Comparison of ENCODE assay signal across 8 mouse cellular contexts in genomic region chr4:133093481-133094033, GRCm38 (mm10). TPM values are rescaled to one million over a fixed set of nuclear protein-coding genes. Genes with fewer than 3 reads are reported as not detected.
A peak's percentile ranks its signal among the peaks of the same experiment; 100 is the strongest.
DNase-seq lines count a peak whose midpoint lies in the region; ATAC-seq and TF ChIP-seq lines count a peak whose summit lies in the region.

No protein-coding gene starts in this region.

- no peaks in the 10 kb centered on the region for H3K27me3 ChIP-seq in ES-Bruce4 (ENCODE audit: control insufficient read depth, insufficient read depth, low read length, poor library complexity, severe bottlenecking)
- H3K27me3 ChIP-seq in hindbrain, embryonic 11.5 days (ENCODE audit: control insufficient read depth, insufficient read depth, low read length) = no peaks in the 10 kb centered on the region
- H3K27me3 ChIP-seq in limb, embryonic 12.5 days = no peaks in the 10 kb centered on the region
- no peaks in the 10 kb centered on the region for H3K27me3 ChIP-seq in stomach, postnatal 0 days (ENCODE audit: control insufficient read depth, insufficient read depth, low read length)

- no peak overlapping the region for H3K4me2 ChIP-seq in hindbrain, embryonic 11.5 days (replicated peaks; ENCODE audit: low read depth, low read length)
- H3K4me2 ChIP-seq in limb, embryonic 12.5 days = peak overlapping the region; percentile 4; the same call in 1 of the 2 replicates
- no peak overlapping the region for H3K4me2 ChIP-seq in stomach, postnatal 0 days (replicated peaks; ENCODE audit: low read depth)

- peaks cover 10% of the 10 kb centered on the region for H3K4me1 ChIP-seq in ES-Bruce4 (ENCODE audit: control insufficient read depth, insufficient read depth, low read length)
- H3K4me1 ChIP-seq in hindbrain, embryonic 11.5 days (replicated peaks; ENCODE audit: control insufficient read depth, insufficient read depth, low read length) = peaks cover 26% of the 10 kb centered on the region
- H3K4me1 ChIP-seq in limb, embryonic 12.5 days (replicated peaks) = peaks cover 67% of the 10 kb centered on the region
- peaks cover 23% of the 10 kb centered on the region for H3K4me1 ChIP-seq in stomach, postnatal 0 days (replicated peaks; ENCODE audit: control insufficient read depth, insufficient read depth)

- TF ChIP-seq CTCF in ES-Bruce4 (IDR thresholded peaks at IDR 0.05; ENCODE audit: low read depth, low read length) = no peak
- no peak for TF ChIP-seq CTCF in brain, embryonic 14.5 days (IDR thresholded peaks at IDR 0.05; ENCODE audit: borderline replicate concordance, extremely low read depth, insufficient read depth, insufficient read length)
- no peak for TF ChIP-seq CTCF in stomach, postnatal 0 days (IDR thresholded peaks at IDR 0.05; ENCODE audit: low read depth)

- WGBS in hindbrain, embryonic 11.5 days = 12% methylated on average over 6 of the region's 6 CpGs
- 16% methylated on average over 6 of the region's 6 CpGs for WGBS in limb, embryonic 12.5 days
- WGBS in stomach, postnatal 0 days = 25% methylated on average over 6 of the region's 6 CpGs

- no peak for ATAC-seq in hindbrain, embryonic 11.5 days (ENCODE audit: low FRiP score)
- no peak for ATAC-seq in limb, embryonic 12.5 days (ENCODE audit: insufficient number of reproducible peaks, insufficient read depth, low FRiP score, low TSS enrichment, low read depth)
- no peak for ATAC-seq in stomach, postnatal 0 days (ENCODE audit: low FRiP score, low TSS enrichment)
- no peak for ATAC-seq in activated CD4-positive, CD25-positive, alpha-beta regulatory T cell, adult 4 months

- peak overlapping the region; percentile 78 for H3K27ac ChIP-seq in ES-Bruce4 (ENCODE audit: insufficient read depth, low read length)
- peak overlapping the region; percentile 65 for H3K27ac ChIP-seq in hindbrain, embryonic 11.5 days (ENCODE audit: low read depth, low read length)
- H3K27ac ChIP-seq in limb, embryonic 12.5 days = peak overlapping the region; percentile 82
- H3K27ac ChIP-seq in stomach, postnatal 0 days (replicated peaks) = peak overlapping the region; percentile 92

- H3K36me3 ChIP-seq in ES-Bruce4 (ENCODE audit: control insufficient read depth, insufficient read depth, low read length, poor library complexity, severe bottlenecking) = no peaks in the 10 kb centered on the region
- no peaks in the 10 kb centered on the region for H3K36me3 ChIP-seq in hindbrain, embryonic 11.5 days (ENCODE audit: control insufficient read depth, insufficient read depth, low read length)
- no peaks in the 10 kb centered on the region for H3K36me3 ChIP-seq in limb, embryonic 12.5 days
- H3K36me3 ChIP-seq in stomach, postnatal 0 days (ENCODE audit: control insufficient read depth, insufficient read depth, low read length) = no peaks in the 10 kb centered on the region

- TF ChIP-seq POLR2A in ES-Bruce4 (IDR thresholded peaks at IDR 0.05; ENCODE audit: insufficient read depth, low read length) = no peak
- no peak for TF ChIP-seq POLR2A in brain, embryonic 14.5 days (IDR thresholded peaks at IDR 0.05; ENCODE audit: borderline replicate concordance, extremely low read depth, insufficient read depth, insufficient read length, poor library complexity, severe bottlenecking)

- 0 out of 2 replicates have a peak, but pooled peaks have one; percentile 10 for TF ChIP-seq EP300 in ES-Bruce4 (IDR thresholded peaks at IDR 0.05; ENCODE audit: insufficient read depth, low read depth, low read length)
- no peak for TF ChIP-seq EP300 in stomach, postnatal 0 days (optimal IDR thresholded peaks at IDR 0.05)

- no peak overlapping the region for H3K4me3 ChIP-seq in ES-Bruce4 (ENCODE audit: low read depth, low read length)
- H3K4me3 ChIP-seq in hindbrain, embryonic 11.5 days (ENCODE audit: low read depth, low read length) = no peak overlapping the region
- no peak overlapping the region for H3K4me3 ChIP-seq in limb, embryonic 12.5 days (replicated peaks)
- H3K4me3 ChIP-seq in stomach, postnatal 0 days (ENCODE audit: low read depth, low read length) = no peak overlapping the region

- H3K9me3 ChIP-seq in ES-Bruce4 (replicated peaks; ENCODE audit: control insufficient read depth, insufficient read depth, low read length, poor library complexity, severe bottlenecking) = no peaks in the 10 kb centered on the region
- no peaks in the 10 kb centered on the region for H3K9me3 ChIP-seq in hindbrain, embryonic 11.5 days (ENCODE audit: control insufficient read depth, low read length)
- no peaks in the 10 kb centered on the region for H3K9me3 ChIP-seq in limb, embryonic 12.5 days
- no peaks in the 10 kb centered on the region for H3K9me3 ChIP-seq in stomach, postnatal 0 days (ENCODE audit: control insufficient read depth, low read length)

- DNase-seq in brain, embryonic 14.5 days (ENCODE audit: low read depth) = peak; percentile 52
- peak; percentile 23 for DNase-seq in hindbrain, embryonic 11.5 days (ENCODE audit: low spot score)
- DNase-seq in stomach, postnatal 0 days (ENCODE audit: low spot score) = no peak
- DNase-seq in urinary bladder, postnatal 10 days (ENCODE audit: low spot score) = no peak
- no peak for DNase-seq in spleen, postnatal 36 days (ENCODE audit: low spot score in 2 of 2)

- H3K9ac ChIP-seq in ES-Bruce4 (ENCODE audit: low read depth, poor library complexity, severe bottlenecking) = peak overlapping the region; percentile 6
- 0 out of 2 replicates have a peak overlapping the region, but pooled peaks have one; percentile 29 for H3K9ac ChIP-seq in hindbrain, embryonic 11.5 days (ENCODE audit: low read depth, low read length)
- peak overlapping the region; percentile 47; the same call in 1 of the 2 replicates for H3K9ac ChIP-seq in limb, embryonic 12.5 days (replicated peaks)
- 0 out of 2 replicates have a peak overlapping the region, but pooled peaks have one; percentile 18 for H3K9ac ChIP-seq in stomach, postnatal 0 days (ENCODE audit: low read length)

RNA-seq across cellular contexts. Expression of gene Wasf2, which starts 36.7 kb away (rescaled TPM):
- polyA plus RNA-seq in ES-Bruce4 (2011; ENCODE audit: insufficient read depth, insufficient read length, low read depth, missing spikeins) = 102 and 103 TPM in 2 replicates
- 19.0 and 25.5 TPM in 2 replicates for polyA plus RNA-seq in brain, embryonic 14.5 days (2012; rRNA removed)
- 34.6 and 58.4 TPM in 2 replicates for polyA plus RNA-seq in hindbrain, embryonic 11.5 days (2014; fragmentation: Nextera tagmentation; extraction: Ambion mirVana)
- 73.8 and 81.6 TPM in 2 replicates for polyA plus RNA-seq in limb, embryonic 12.5 days (2016; fragmentation: Nextera tagmentation; extraction: Ambion mirVana)
- 71.4 and 84.2 TPM in 2 replicates for polyA plus RNA-seq in stomach, postnatal 0 days (2015; fragmentation: Nextera tagmentation; extraction: Ambion mirVana)
- polyA plus RNA-seq in activated CD4-positive, CD25-positive, alpha-beta regulatory T cell, adult 4 months (2017; shearing (Covaris generic)) = 100 to 1,000 TPM in 1 of 2 experiments, 10 to 100 TPM in 1; 83.0 to 104 TPM

Comparison
In these comparisons a context has a peak if more than half of its experiments do, and no peak if none do; other contexts are left out.
1. DNase-seq: peak in brain, embryonic 14.5 days (single experiment) and hindbrain, embryonic 11.5 days (single experiment); none in stomach, postnatal 0 days (single experiment), urinary bladder, postnatal 10 days (single experiment) and spleen, postnatal 36 days (0 of 2).
2. Peak in every context shown above with its lines, with median percentiles within 50 percentile points of each other: H3K27ac ChIP-seq and H3K9ac ChIP-seq.